Mouse (Mus musculus) kidney, embryonic 14.5 days (tissue): ENCODE results near the gene Gpc5. TPM values are rescaled to one million over a fixed set of nuclear protein-coding genes. Genes with fewer than 3 reads are reported as not detected.

ENCODE experiments used
- ATAC-seq: fragments of 200-750 bp; cut with Nextera tagmentation; 2 replicates; pipeline ENCODE4 v1.8.0; 2017; ENCODE audit warnings: moderate number of reproducible peaks, mild to moderate bottlenecking, moderate TSS enrichment, moderate library complexity; ENCODE audit not compliant: low FRiP score, low TSS enrichment
- H3K27ac ChIP-seq: fragments of 300-500 bp; sonication (generic); 2 replicates; pipeline ENCODE4 v1.5.1; 2014; ENCODE audit warnings: low read depth, mild to moderate bottlenecking, low read length, moderate library complexity, mixed read lengths
- H3K27me3 ChIP-seq: fragments of 300-500 bp; sonication (generic); 2 replicates; pipeline ENCODE4 v1.6.1; 2014; ENCODE audit warnings: mild to moderate bottlenecking, low read length; ENCODE audit not compliant: control insufficient read depth, insufficient read depth
- H3K36me3 ChIP-seq: fragments of 300-500 bp; sonication (generic); 2 replicates; pipeline ENCODE4 v1.6.1; 2014; ENCODE audit warnings: low read length, mixed read lengths; ENCODE audit not compliant: control insufficient read depth, insufficient read depth
- H3K4me1 ChIP-seq: fragments of 300-500 bp; sonication (generic); 2 replicates; pipeline ENCODE4 v1.6.1; 2014; ENCODE audit warnings: low read length, mixed read lengths; ENCODE audit not compliant: control insufficient read depth, insufficient read depth
- H3K4me2 ChIP-seq: fragments of 300-500 bp; sonication (generic); replicated peaks from 2 replicates; pipeline ENCODE4 v1.6.1; 2014; ENCODE audit warnings: low read depth, mild to moderate bottlenecking, low read length
- H3K4me3 ChIP-seq: fragments of 300-500 bp; sonication (generic); 2 replicates; pipeline ENCODE4 v1.5.1; 2014; ENCODE audit warnings: mild to moderate bottlenecking, low read length
- H3K9ac ChIP-seq: fragments of 300-500 bp; sonication (generic); 2 replicates; pipeline ENCODE4 v1.6.1; 2014; ENCODE audit warnings: low read depth, mild to moderate bottlenecking, low read length, moderate library complexity
- H3K9me3 ChIP-seq: fragments of 300-500 bp; sonication (generic); 2 replicates; pipeline ENCODE4 v1.6.1; 2016; ENCODE audit warnings: low read length; ENCODE audit not compliant: control insufficient read depth
- WGBS: fragments of 180-500 bp; shearing (Covaris S2); extraction: QIAGEN DNeasy Blood & Tissue Kit; methylation state at CpG from one replicate; pipeline ENCODE4 v1.1.7; 2014; 5-methylcytosine and 5-hydroxymethylcytosine counted together
- polyA plus RNA-seq: library from polyadenylated mRNA; unstranded; fragments of >200 nt; fragmentation: Nextera tagmentation; extraction: Ambion mirVana; gene quantifications from 2 replicates; pipeline ENCODE4 v1.2.1, GENCODE M21; 2014

The Gpc5 gene
- polyA plus RNA-seq, 1 experiment from 2014 or later: 7.6 TPM

DNA sequence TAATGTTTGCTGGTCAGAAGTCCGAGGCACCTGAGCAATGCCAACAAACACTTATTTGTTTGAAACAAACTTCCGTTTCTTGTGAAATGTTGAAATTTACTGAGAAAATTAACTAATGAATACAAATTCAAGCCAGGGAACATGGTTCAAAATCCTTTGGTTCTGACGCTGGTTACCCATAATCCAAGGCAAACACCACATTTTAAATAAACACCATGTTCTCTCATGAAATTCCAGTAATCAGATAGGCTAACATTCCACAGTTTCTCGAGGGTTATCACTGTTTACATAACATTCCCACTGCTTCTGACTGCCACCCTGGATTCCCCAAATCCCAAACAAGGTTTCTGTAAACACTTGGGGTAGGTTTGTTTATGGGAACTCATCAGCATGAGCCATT lies 1356.2 kb downstream of the Gpc5 start:
- H3K9ac ChIP-seq: no peak overlapping the region
- H3K27ac ChIP-seq: no peak overlapping the region
- H3K36me3 ChIP-seq: no peaks in the 10 kb centered on the region
- ATAC-seq: no peak
- no peaks in the 10 kb centered on the region for H3K4me1 ChIP-seq
- 55% methylated on average over 4 of the region's 4 CpGs for WGBS
- no peaks in the 10 kb centered on the region for H3K9me3 ChIP-seq
- H3K4me2 ChIP-seq: no peak overlapping the region
- H3K27me3 ChIP-seq: no peaks in the 10 kb centered on the region
- H3K4me3 ChIP-seq: no peak overlapping the region

- ATAC-seq: peak; percentile 96
- H3K4me1 ChIP-seq: no peaks in the 10 kb centered on the region
- H3K4me2 ChIP-seq: no peak overlapping the region
- H3K9me3 ChIP-seq: no peaks in the 10 kb centered on the region
- H3K4me3 ChIP-seq: no peak overlapping the region
- no peak overlapping the region for H3K27ac ChIP-seq
- 12% methylated on average over 3 of the region's 3 CpGs for WGBS
- H3K9ac ChIP-seq: no peak overlapping the region
- no peaks in the 10 kb centered on the region for H3K27me3 ChIP-seq
- no peaks in the 10 kb centered on the region for H3K36me3 ChIP-seq
Observed at GRCm38 (mm10) chr14:116453356-116453755, 1361.3 kb downstream of the Gpc5 start.

- 40% methylated on average over 4 of the region's 4 CpGs for WGBS
- Histone ChIP-seq H3K4me3 (no peak overlapping the region), H3K4me2 (no peak overlapping the region), H3K4me1 (no peaks in the 10 kb centered on the region), H3K27me3 (no peaks in the 10 kb centered on the region), H3K36me3 (no peaks in the 10 kb centered on the region), H3K27ac (no peak overlapping the region), H3K9me3 (no peaks in the 10 kb centered on the region), H3K9ac (no peak overlapping the region)
- no peak for ATAC-seq
Observed at GRCm38 (mm10) chr14:116456211-116456610, 1364.2 kb downstream of the Gpc5 start.

- no peak overlapping the region for H3K4me3 ChIP-seq
- 42% methylated on average over 8 of the region's 8 CpGs for WGBS
- no peak overlapping the region for H3K9ac ChIP-seq
- peak overlapping the region; percentile 8; the same call in 1 of the 2 replicates for H3K27ac ChIP-seq
- H3K4me2 ChIP-seq: no peak overlapping the region
- H3K9me3 ChIP-seq: no peaks in the 10 kb centered on the region; the same call in 1 of the 2 replicates
- H3K4me1 ChIP-seq: no peaks in the 10 kb centered on the region
- peak; percentile 95 for ATAC-seq
- no peaks in the 10 kb centered on the region for H3K27me3 ChIP-seq
- H3K36me3 ChIP-seq: no peaks in the 10 kb centered on the region
Observed at GRCm38 (mm10) chr14:116473378-116474179, 1381.6 kb downstream of the Gpc5 start.

GRCm38 (mm10) chr14:116494285-116494850 lies 1402.4 kb downstream of the Gpc5 start:
- Histone ChIP-seq H3K36me3 (no peaks in the 10 kb centered on the region), H3K9me3 (0 out of 2 replicates have a peak, but pooled peaks cover 2% of the 10 kb centered on the region), H3K4me1 (no peaks in the 10 kb centered on the region), H3K27me3 (no peaks in the 10 kb centered on the region), H3K4me2 (no peak overlapping the region), H3K4me3 (no peak overlapping the region), H3K9ac (no peak overlapping the region), H3K27ac (no peak overlapping the region)
- ATAC-seq: peak; percentile 35; the same call in 1 of the 2 replicates
- WGBS: 15% methylated on average over 1 of the region's 1 CpGs

DNA sequence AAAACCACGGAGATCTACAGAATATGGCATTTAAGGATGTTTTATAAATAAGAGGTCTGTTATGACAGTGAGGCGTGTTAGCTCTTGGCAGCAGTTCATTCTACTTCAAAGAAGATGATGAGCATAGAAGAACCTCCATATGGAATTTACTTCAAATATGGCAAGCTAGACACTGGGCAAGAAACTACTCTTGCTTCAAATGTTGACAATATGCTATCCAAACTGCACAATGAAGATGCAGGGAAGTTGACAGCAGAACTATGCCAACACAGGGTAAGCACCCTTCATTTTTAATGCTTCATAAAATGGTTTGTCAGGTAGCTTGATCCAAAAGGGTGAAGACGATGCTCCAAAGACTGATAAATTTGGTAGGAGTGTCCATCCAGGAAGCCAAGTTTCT lies 1446.2 kb downstream of the Gpc5 start:
- Histone ChIP-seq H3K4me1 (no peaks in the 10 kb centered on the region), H3K27ac (no peak overlapping the region), H3K9me3 (no peaks in the 10 kb centered on the region), H3K36me3 (no peaks in the 10 kb centered on the region), H3K4me2 (no peak overlapping the region), H3K27me3 (no peaks in the 10 kb centered on the region), H3K4me3 (no peak overlapping the region), H3K9ac (no peak overlapping the region)
- WGBS: 92% methylated on average over 3 of the region's 3 CpGs
- no peak for ATAC-seq

DNA sequence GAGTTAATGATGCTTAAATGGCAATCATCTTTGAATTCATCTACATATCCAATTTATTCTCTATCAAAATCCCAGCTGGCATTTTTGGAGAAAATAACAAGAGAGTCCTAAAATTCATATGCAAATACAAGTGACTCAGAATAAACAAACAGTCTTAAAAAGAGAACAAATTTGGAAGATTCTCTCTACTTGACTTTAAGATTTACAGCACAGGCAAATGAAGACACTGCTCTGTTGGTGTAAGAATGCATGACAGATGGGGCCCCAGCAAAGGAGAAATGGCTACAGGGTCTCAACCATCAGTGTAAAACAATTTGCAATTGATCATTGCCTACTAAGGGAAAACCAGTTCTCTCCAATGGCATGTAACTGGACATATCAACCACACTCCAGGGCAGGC lies 1451.7 kb downstream of the Gpc5 start:
- Histone ChIP-seq H3K27me3 (no peaks in the 10 kb centered on the region), H3K9ac (no peak overlapping the region), H3K4me2 (no peak overlapping the region), H3K4me3 (no peak overlapping the region), H3K9me3 (no peaks in the 10 kb centered on the region), H3K4me1 (no peaks in the 10 kb centered on the region), H3K36me3 (no peaks in the 10 kb centered on the region), H3K27ac (no peak overlapping the region)
- no peak for ATAC-seq

DNA sequence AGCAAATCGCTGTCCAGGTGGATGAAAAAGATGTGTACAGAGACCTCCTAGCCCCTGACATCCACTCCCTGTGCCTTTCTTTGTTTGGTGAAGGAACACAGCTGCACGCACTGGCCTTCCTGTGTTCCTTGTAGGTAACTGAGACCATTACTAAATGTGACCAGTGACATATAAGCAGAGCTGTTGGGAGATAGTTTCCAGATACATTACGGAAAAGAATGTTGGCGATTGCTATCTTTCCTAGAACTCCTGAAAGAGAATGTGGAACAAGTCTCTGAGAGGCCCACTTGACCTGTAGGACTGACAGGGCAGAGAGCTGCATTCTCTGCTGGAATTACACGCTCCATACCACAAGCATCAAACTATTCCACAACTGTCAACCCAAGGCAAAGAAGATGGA lies 1459.4 kb downstream of the Gpc5 start:
- no peak overlapping the region for H3K9ac ChIP-seq
- ATAC-seq: no peak
- no peak overlapping the region for H3K4me3 ChIP-seq
- 34% methylated on average over 5 of the region's 5 CpGs for WGBS
- H3K27me3 ChIP-seq: no peaks in the 10 kb centered on the region
- H3K9me3 ChIP-seq: no peaks in the 10 kb centered on the region
- H3K27ac ChIP-seq: no peak overlapping the region
- no peak overlapping the region for H3K4me2 ChIP-seq
- 0 out of 2 replicates have a peak, but pooled peaks cover 3% of the 10 kb centered on the region for H3K4me1 ChIP-seq
- no peaks in the 10 kb centered on the region for H3K36me3 ChIP-seq

DNA sequence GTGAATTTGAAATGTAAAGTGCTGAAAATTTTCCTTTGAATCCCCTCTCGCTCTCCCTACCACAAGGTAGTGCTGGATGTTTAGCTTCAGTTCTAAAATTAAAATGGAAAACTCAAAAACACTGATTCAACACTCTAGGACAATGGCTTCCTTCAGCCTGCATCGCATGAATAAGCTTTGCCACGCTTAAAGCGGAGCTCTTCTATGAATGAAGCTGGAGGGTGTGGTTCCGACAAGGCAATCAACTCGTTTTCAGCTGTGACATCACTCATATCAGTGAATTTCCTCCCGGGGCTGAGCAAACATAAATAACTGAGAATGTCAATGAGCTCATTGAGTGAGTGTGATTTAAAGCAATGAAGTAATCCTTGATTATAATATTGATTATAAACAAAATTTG lies 1461.3 kb downstream of the Gpc5 start:
- Histone ChIP-seq H3K9me3 (no peaks in the 10 kb centered on the region), H3K36me3 (no peaks in the 10 kb centered on the region), H3K4me3 (no peak overlapping the region), H3K27me3 (no peaks in the 10 kb centered on the region), H3K9ac (no peak overlapping the region), H3K27ac (no peak overlapping the region), H3K4me1 (0 out of 2 replicates have a peak, but pooled peaks cover 3% of the 10 kb centered on the region), H3K4me2 (no peak overlapping the region)
- 71% methylated on average over 7 of the region's 7 CpGs for WGBS
- no peak for ATAC-seq
